Mouse (Mus musculus) G1E (cell line): ENCODE measurements around the gene Slc35a3.

Source experiments
- CTCF ChIP-seq: IDR thresholded peaks from 2 replicates; pipeline ENCODE4 v1.5.1; 2012; ENCODE audit warnings: low read depth, low read length, inconsistent platforms, mixed read lengths
- GATA1 ChIP-seq: IDR thresholded peaks from 2 replicates; pipeline ENCODE4 v1.6.1; 2012; ENCODE audit warnings: borderline replicate concordance, low read length, inconsistent platforms, mixed read lengths
- POLR2AphosphoS5 ChIP-seq: IDR thresholded peaks from 2 replicates; pipeline ENCODE4 v1.6.1; 2012; ENCODE audit warnings: low read depth, low read length, inconsistent platforms; ENCODE audit not compliant: insufficient replicate concordance
- TAL1 ChIP-seq: conservative IDR thresholded peaks from 2 replicates; pipeline ENCODE4 v1.6.1; 2012; ENCODE audit warnings: low read depth, low read length, inconsistent platforms, mixed read lengths

GRCm38 (mm10) chr3:116722980-116723379 is 10.3 kb upstream of the Slc35a3 start:
- no peak for TF ChIP-seq CTCF
- TF ChIP-seq TAL1 = no peak
- no peak for TF ChIP-seq GATA1
- TF ChIP-seq POLR2AphosphoS5 = no peak
